Mouse (Mus musculus) C2C12 (cell line): Measurements from ENCODE around the gene Fam168a.

Source experiments
- CEBPB ChIP-seq: IDR thresholded peaks from one replicate; pipeline ENCODE4 v1.6.1; 2011; ENCODE audit warnings: low read depth, mild to moderate bottlenecking, control low read depth, moderate library complexity
- CTCF ChIP-seq: IDR thresholded peaks from one replicate; pipeline ENCODE4 v1.5.1; 2011; ENCODE audit not compliant: control insufficient read depth, insufficient read depth, insufficient read length
- FOSL1 ChIP-seq: IDR thresholded peaks from one replicate; pipeline ENCODE4 v1.8.0; 2011; ENCODE audit warnings: mild to moderate bottlenecking, low read length; ENCODE audit not compliant: poor library complexity, insufficient read depth, severe bottlenecking
- MAX ChIP-seq: IDR thresholded peaks from one replicate; pipeline ENCODE4 v1.6.1; 2011; ENCODE audit warnings: mild to moderate bottlenecking, control low read depth
- MYOD1 ChIP-seq: IDR thresholded peaks from one replicate; pipeline ENCODE4 v1.6.1; 2011; ENCODE audit warnings: low read depth; ENCODE audit not compliant: control insufficient read depth, insufficient read length
- MYOG ChIP-seq: IDR thresholded peaks from one replicate; pipeline ENCODE4 v1.6.1; 2011; ENCODE audit not compliant: control insufficient read depth, insufficient read length; ENCODE audit errors: extremely low read depth
- USF1 ChIP-seq: IDR thresholded peaks from one replicate; pipeline ENCODE4 v1.6.1; 2011; ENCODE audit warnings: low read depth, mild to moderate bottlenecking, control low read depth, moderate library complexity

GRCm38 (mm10) chr7:100688471-100688870 is 18.0 kb upstream of the Fam168a start:
- no peak for TF ChIP-seq CTCF
- no peak for TF ChIP-seq MAX
- TF ChIP-seq MYOD1, result no peak
- TF ChIP-seq CEBPB, result no peak
- TF ChIP-seq MYOG, result no peak
- TF ChIP-seq USF1, result no peak
- no peak for TF ChIP-seq FOSL1
